Mouse (Mus musculus) bone marrow macrophage, adult 2 months (primary cell): ENCODE measurements around the gene Map3k12.

Experiments
- CTCF ChIP-seq: IDR thresholded peaks from 2 replicates; pipeline ENCODE4 v1.5.1; 2012; ENCODE audit warnings: low read depth, mild to moderate bottlenecking, low read length, moderate library complexity
- POLR2A ChIP-seq: IDR thresholded peaks from 2 replicates; pipeline ENCODE4 v1.6.1; 2012; ENCODE audit warnings: mild to moderate bottlenecking, low read depth, low read length, borderline replicate concordance

GRCm38 (mm10) chr15:102546677-102547427 is 30.0 kb upstream of the Map3k12 start:
- TF ChIP-seq CTCF, result no peak
- no peak for TF ChIP-seq POLR2A
